21 mouse cellular contexts compared by ENCODE assay signal in genomic region chr3:123567387-123567786, GRCm38 (mm10).
DNase-seq lines count a peak whose midpoint lies in the region; ATAC-seq and TF ChIP-seq lines count a peak whose summit lies in the region.
"Had no signal": no experiment of that assay in that cellular context is flagged by ENCODE, and none has a peak within 500 bp of the region (broad histone marks: within the 10 kb centered on the region; RNA-seq: fewer than 3 reads in every experiment).

No protein-coding gene starts in this region.

- no peak for TF ChIP-seq EP300 in heart, postnatal 0 days (IDR thresholded peaks at IDR 0.05; ENCODE audit: low read depth)

- no peak overlapping the region for H3K9ac ChIP-seq in heart, postnatal 0 days (replicated peaks; ENCODE audit: low read depth, low read length)
- no peak overlapping the region for H3K9ac ChIP-seq in midbrain, embryonic 15.5 days
- H3K9ac ChIP-seq in hindbrain, embryonic 14.5 days, result no peak overlapping the region
- H3K9ac ChIP-seq: embryonic facial prominence, embryonic 15.5 days; liver, embryonic 15.5 days; neural tube, embryonic 12.5 days had no signal

- H3K27me3 ChIP-seq in heart, postnatal 0 days (ENCODE audit: control insufficient read depth, insufficient read depth, low read length), result no peaks in the 10 kb centered on the region
- no peaks in the 10 kb centered on the region for H3K27me3 ChIP-seq in midbrain, embryonic 15.5 days (replicated peaks)
- no peaks in the 10 kb centered on the region for H3K27me3 ChIP-seq in hindbrain, embryonic 14.5 days (ENCODE audit: control insufficient read depth, insufficient read depth, low read length)
- H3K27me3 ChIP-seq: embryonic facial prominence, embryonic 15.5 days; liver, embryonic 15.5 days; neural tube, embryonic 12.5 days; Patski had no signal

- no peak overlapping the region for H3K4me3 ChIP-seq in heart, postnatal 0 days (ENCODE audit: low read depth, low read length)
- no peak overlapping the region for H3K4me3 ChIP-seq in midbrain, embryonic 15.5 days
- no peak overlapping the region for H3K4me3 ChIP-seq in hindbrain, embryonic 14.5 days (replicated peaks; ENCODE audit: low read length)
- H3K4me3 ChIP-seq: embryonic facial prominence, embryonic 15.5 days; liver, embryonic 15.5 days; neural tube, embryonic 12.5 days had no signal

- no peak for TF ChIP-seq CTCF in heart, postnatal 0 days (IDR thresholded peaks at IDR 0.05; ENCODE audit: low read depth)

- no peaks in the 10 kb centered on the region for H3K4me1 ChIP-seq in heart, postnatal 0 days (ENCODE audit: control insufficient read depth, insufficient read depth)
- H3K4me1 ChIP-seq in midbrain, embryonic 15.5 days, result no peaks in the 10 kb centered on the region
- H3K4me1 ChIP-seq in hindbrain, embryonic 14.5 days (replicated peaks; ENCODE audit: control insufficient read depth, insufficient read depth, low read length), result no peaks in the 10 kb centered on the region
- H3K4me1 ChIP-seq: embryonic facial prominence, embryonic 15.5 days; liver, embryonic 15.5 days; neural tube, embryonic 12.5 days had no signal

- ATAC-seq in heart, postnatal 0 days (ENCODE audit: insufficient read depth, low read depth), result peak; percentile 67
- peak; percentile 57; the same call in 1 of the 2 replicates for ATAC-seq in megakaryocyte-erythroid progenitor cell, adult 5-6 weeks (replicated peaks; ENCODE audit: low FRiP score, low TSS enrichment, poor library complexity, severe bottlenecking)
- ATAC-seq in midbrain, embryonic 15.5 days (replicated peaks), result no peak
- no peak for ATAC-seq in hindbrain, embryonic 14.5 days (ENCODE audit: low FRiP score)
- ATAC-seq: activated CD4-positive, CD25-positive, alpha-beta regulatory T cell, adult 4 months; Patski had no signal

- no peaks in the 10 kb centered on the region for H3K9me3 ChIP-seq in heart, postnatal 0 days (replicated peaks; ENCODE audit: control insufficient read depth, low read length)
- no peaks in the 10 kb centered on the region for H3K9me3 ChIP-seq in midbrain, embryonic 15.5 days
- no peaks in the 10 kb centered on the region for H3K9me3 ChIP-seq in hindbrain, embryonic 14.5 days (ENCODE audit: control insufficient read depth, low read length)
- H3K9me3 ChIP-seq: embryonic facial prominence, embryonic 15.5 days; liver, embryonic 15.5 days; neural tube, embryonic 12.5 days had no signal

- no peaks in the 10 kb centered on the region for H3K36me3 ChIP-seq in heart, postnatal 0 days (replicated peaks; ENCODE audit: control insufficient read depth, insufficient read depth, low read length)
- no peaks in the 10 kb centered on the region for H3K36me3 ChIP-seq in midbrain, embryonic 15.5 days (replicated peaks)
- H3K36me3 ChIP-seq in hindbrain, embryonic 14.5 days (replicated peaks; ENCODE audit: control insufficient read depth, insufficient read depth), result no peaks in the 10 kb centered on the region
- H3K36me3 ChIP-seq: embryonic facial prominence, embryonic 15.5 days; liver, embryonic 15.5 days; neural tube, embryonic 12.5 days had no signal

- WGBS in heart, postnatal 0 days, result 6% methylated on average over 7 of the region's 7 CpGs
- 90% methylated on average over 7 of the region's 7 CpGs for WGBS in midbrain, embryonic 15.5 days
- WGBS in hindbrain, embryonic 14.5 days, result 90% methylated on average over 7 of the region's 7 CpGs

- no peak overlapping the region for H3K27ac ChIP-seq in heart, postnatal 0 days (ENCODE audit: low read depth)
- H3K27ac ChIP-seq in midbrain, embryonic 15.5 days, result no peak overlapping the region
- H3K27ac ChIP-seq in hindbrain, embryonic 14.5 days, result no peak overlapping the region
- H3K27ac ChIP-seq: embryonic facial prominence, embryonic 15.5 days; liver, embryonic 15.5 days; neural tube, embryonic 12.5 days had no signal

- peak; percentile 4 for DNase-seq in adrenal gland, adult 2 months
- no peak for DNase-seq in adrenal gland, postnatal 4 days (ENCODE audit: low spot score in 2 of 2)
- DNase-seq in heart, postnatal 0 days (ENCODE audit: low spot score), result peak; percentile 44
- DNase-seq in heart, adult 9 months (ENCODE audit: low spot score in 2 of 2), result no peak
- DNase-seq in 416B (ENCODE audit: low read depth), result peak; percentile 5
- DNase-seq in hindbrain, embryonic 14.5 days (ENCODE audit: low spot score), result no peak
- DNase-seq: adrenal gland, postnatal 36 days; cerebellum, postnatal 14 days; embryo, embryonic 11 days; kidney, adult 18-20 months; kidney, postnatal 36 days; lung, postnatal 10 days; right cerebral cortex, postnatal 14 days; thymus, postnatal 14 days had no signal

- H3K4me2 ChIP-seq in heart, postnatal 0 days (ENCODE audit: low read depth, low read length), result no peak overlapping the region
- no peak overlapping the region for H3K4me2 ChIP-seq in midbrain, embryonic 15.5 days
- no peak overlapping the region for H3K4me2 ChIP-seq in hindbrain, embryonic 14.5 days (replicated peaks)
- H3K4me2 ChIP-seq: embryonic facial prominence, embryonic 15.5 days; liver, embryonic 15.5 days; neural tube, embryonic 12.5 days had no signal

Comparison
In these comparisons a context has a peak if more than half of its experiments do, and no peak if none do; other contexts are left out.
1. DNase-seq: peak in adrenal gland, adult 2 months (single experiment), heart, postnatal 0 days (single experiment) and 416B (single experiment); none in adrenal gland, postnatal 4 days (0 of 2), heart, adult 9 months (0 of 2) and hindbrain, embryonic 14.5 days (single experiment).
2. ATAC-seq: peak in heart, postnatal 0 days (single experiment) and megakaryocyte-erythroid progenitor cell, adult 5-6 weeks (single experiment); none in midbrain, embryonic 15.5 days (single experiment) and hindbrain, embryonic 14.5 days (single experiment).